Mouse (Mus musculus): ENCODE data around the gene Taf11. TPM values are rescaled to one million over a fixed set of nuclear protein-coding genes. Genes with fewer than 3 reads are reported as not detected.

Taf11 gene
- 45.2 and 50.5 TPM in 2 replicates for polyA plus RNA-seq (2012; rRNA removed)

DNA sequence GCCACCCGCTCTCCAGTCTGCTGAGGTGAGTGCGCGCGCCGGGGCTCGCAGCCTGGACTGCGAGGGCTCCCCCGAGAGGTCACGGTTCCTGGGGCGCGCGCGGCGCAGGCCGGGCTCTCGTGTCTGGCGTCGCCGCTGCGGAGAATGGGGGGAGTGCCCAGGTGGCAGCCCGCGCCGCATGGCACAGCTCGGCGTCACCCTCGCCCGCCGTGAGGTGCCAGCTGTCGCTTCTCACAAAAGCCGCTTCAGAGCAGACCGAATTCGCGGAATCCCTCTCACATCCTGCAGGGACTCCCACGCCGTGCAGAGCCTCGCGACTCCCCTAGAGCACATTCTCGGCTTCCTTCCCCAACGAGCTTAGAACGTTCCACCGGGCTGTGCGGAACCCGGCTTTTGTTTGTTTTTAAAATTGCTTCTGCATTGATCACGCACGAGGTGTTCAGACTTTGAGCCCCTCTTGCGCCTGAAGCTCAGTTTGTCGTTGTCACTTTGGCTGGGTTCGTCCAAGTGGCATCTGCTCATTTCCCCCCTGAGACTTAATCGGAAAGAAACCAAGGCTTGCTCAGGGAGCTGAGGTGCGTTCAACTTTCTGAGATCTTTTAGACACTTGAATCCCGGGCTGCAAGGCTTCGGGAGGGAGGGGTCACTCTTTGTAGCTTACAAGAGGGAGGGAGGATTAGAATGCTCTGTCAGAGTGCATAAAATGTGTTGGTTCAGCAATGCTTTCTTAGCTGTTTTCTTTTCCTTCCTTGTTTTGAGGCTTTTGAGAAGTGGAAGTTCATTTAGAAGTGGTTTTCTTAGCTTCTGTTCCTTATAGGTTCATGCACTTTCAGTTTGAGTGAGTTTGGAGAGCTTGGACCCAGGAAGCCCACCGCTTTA lies at the start of gene Taf11:
TSS of gene Taf11 (minus strand) at position 223 of the 879 bp plus-strand sequence.

GRCm38 (mm10) chr17:27908888-27909621 lies 589 bp downstream of the Taf11 start, which contains the start of gene Anks1:
TSS of gene Anks1 (plus strand) at chr17:27909306.

GRCm38 (mm10) chr17:27856265-27856797 lies 53.3 kb downstream of the Taf11 start, which contains the start of gene Uhrf1bp1:
TSS of gene Uhrf1bp1 (plus strand) at chr17:27856441.

Other genes with a start within 250 kb of the Taf11 start
- 0.79 and 1.1 TPM in 2 replicates for gene Spdef, start 180.9 kb downstream of the Taf11 start, polyA plus RNA-seq (2012; rRNA removed)
- 47.5 and 51.6 TPM in 2 replicates for gene D17Wsu92e, start 89.2 kb downstream of the Taf11 start, polyA plus RNA-seq (2012; rRNA removed)
- gene Snrpc, start 71.7 kb downstream of the Taf11 start, polyA plus RNA-seq (2012; rRNA removed), result 227 and 263 TPM in 2 replicates
- gene Uhrf1bp1, start 53.4 kb downstream of the Taf11 start, polyA plus RNA-seq (2012; rRNA removed), result 13.7 and 13.9 TPM in 2 replicates
- gene Anks1, start 538 bp downstream of the Taf11 start, polyA plus RNA-seq (2012; rRNA removed), result 77.5 and 81.4 TPM in 2 replicates
- gene Tcp11, start 170.8 kb upstream of the Taf11 start, polyA plus RNA-seq (2012; rRNA removed), result 2.4 and 2.8 TPM in 2 replicates
- gene Scube3, start 232.3 kb upstream of the Taf11 start, polyA plus RNA-seq (2012; rRNA removed), result 19.3 and 25.1 TPM in 2 replicates

Measured in central nervous system, embryonic 14 days (tissue).